Mouse (Mus musculus): Measurements from ENCODE around the gene Arpc4.
A peak's percentile ranks its signal among the peaks of the same experiment; 100 is the strongest.
"Not testable (repeated sequence)": the region's sequence is repeated elsewhere in the genome, so short reads cannot be mapped to it uniquely, and the experiment has no call there.

The Arpc4 gene

DNA sequence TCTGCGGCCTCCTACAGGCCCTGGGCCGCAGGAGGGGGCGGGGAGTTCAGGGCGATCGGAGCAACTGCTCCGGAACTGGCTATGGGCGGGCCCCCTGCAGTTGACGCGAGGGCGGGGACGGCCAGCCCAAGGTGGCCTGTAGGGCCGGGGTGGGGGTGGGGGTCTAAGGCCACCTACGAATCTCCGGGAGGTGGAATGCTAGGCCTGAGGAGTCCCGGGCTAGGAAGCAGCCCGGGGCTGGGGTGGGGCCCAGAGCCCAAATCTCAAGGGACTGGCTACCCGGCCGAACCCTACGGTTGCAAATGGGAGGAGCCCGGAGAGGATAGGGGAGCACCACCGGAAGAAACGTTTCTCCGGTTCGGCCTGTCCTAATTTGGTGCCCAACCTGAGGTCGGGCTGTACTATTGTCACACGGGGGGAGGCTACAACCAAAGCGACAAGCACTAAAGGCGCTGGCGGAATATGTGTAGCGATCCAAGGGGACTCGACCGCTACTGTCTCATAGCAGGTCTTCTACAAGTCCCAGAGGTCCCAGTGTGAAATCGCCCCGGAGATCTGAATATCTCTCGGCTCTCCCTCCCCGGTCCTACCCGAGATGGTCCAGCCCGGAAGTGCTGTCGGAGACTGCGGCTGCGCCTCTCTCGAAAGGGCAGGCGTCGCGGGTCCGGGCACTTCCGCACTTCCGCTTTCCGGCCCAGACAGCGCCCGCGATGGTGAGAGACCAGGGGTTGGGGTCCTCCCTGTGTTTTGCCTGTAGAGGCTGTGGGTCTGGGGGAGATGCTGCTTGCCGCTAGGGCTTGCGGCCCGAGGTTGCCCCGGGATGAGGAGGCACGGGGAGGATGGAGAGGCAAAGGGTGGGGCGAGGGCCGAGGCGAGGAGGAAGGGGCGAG is at the start of gene Arpc4, which contains the start of gene Tada3:
Gene Arpc4 (plus strand): TSS at position 620 of the 890 bp plus-strand sequence.
Gene Tada3 (minus strand): TSS at position 388 of the 890 bp plus-strand sequence.
- peak; percentile 84 to 86 for DNase-seq (ENCODE audit: low spot score in 2 of 2)

DNA sequence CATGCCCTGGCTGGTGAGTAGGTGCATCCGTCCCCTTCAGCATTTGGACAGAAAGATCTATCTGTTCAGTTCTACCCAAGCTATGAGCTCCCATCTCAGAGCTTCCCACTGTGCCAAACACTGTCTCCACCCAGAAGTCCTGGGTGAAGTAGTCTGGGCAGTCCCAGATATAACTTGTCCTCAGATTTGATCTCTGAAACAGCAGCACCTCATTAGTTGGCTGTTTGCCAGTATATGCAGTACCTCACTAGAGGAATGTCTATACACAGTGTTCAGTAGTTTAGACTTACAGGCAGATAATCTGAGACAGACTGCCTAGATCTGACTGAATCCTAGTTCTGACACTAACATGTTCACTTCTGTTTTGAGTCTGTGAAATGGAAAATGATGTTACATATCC is 48.5 kb upstream of the Arpc4 start:
- DNase-seq (ENCODE audit: low spot score in 2 of 2) = no peak

DNA sequence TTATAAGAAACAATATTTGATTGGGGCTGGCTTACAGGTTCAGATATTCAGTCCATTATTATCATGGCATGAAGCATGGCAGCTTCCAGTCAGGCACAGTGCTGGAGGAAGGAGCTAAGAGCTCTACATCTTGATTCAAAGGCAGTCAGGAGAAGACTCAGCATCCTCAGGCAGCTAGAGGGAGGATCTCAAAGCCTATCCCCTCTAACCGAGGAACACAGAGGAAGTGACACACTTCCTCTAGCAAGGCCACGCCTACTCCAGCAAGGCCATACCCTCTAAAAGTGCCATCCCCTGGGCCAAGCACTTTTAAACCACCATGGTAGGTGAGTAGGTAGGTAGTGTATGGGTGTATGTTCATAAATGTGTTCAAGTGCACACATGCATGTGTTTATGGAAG is 47.4 kb upstream of the Arpc4 start:
- DNase-seq (ENCODE audit: low spot score in 2 of 2) = no peak

DNA sequence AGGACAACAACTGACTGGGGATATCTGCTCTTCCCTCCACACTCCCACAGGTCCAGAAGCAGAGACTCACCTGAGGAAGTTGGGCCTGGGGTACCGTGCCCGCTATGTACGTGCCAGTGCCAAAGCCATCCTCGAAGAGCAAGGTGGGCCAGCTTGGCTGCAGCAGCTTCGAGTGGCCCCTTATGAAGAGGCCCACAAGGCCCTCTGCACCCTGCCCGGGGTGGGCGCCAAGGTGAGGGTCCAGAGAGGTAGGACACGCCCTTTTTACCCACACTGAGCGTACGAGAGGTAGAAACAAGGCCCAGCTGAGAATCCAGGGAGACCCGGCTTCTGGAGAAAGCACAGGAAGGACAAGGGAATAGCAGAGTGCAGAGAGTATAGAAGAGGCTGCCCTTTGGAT is 46.2 kb upstream of the Arpc4 start:
- no peak for DNase-seq (ENCODE audit: low spot score in 2 of 2)

DNA sequence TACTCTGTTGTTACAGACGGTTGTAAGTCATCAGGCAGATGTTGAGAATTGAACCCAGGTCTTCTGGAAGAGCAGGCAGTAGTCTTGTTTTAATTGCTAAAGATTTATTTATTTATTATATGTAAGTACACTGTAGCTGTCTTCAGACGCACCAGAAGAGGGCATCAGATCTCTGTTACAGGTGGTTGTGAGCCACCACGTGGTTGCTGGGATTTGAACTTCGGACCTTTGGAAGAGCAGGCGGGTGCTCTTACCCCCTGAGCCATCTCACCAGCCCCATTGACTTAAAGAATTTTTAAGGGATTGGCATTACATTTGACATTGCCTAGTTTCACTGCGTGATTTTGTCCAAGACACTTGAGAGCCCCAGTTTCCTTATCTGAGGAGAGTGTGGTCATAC is 45.2 kb upstream of the Arpc4 start:
- DNase-seq (ENCODE audit: low spot score in 2 of 2) = not testable (repeated sequence)

DNA sequence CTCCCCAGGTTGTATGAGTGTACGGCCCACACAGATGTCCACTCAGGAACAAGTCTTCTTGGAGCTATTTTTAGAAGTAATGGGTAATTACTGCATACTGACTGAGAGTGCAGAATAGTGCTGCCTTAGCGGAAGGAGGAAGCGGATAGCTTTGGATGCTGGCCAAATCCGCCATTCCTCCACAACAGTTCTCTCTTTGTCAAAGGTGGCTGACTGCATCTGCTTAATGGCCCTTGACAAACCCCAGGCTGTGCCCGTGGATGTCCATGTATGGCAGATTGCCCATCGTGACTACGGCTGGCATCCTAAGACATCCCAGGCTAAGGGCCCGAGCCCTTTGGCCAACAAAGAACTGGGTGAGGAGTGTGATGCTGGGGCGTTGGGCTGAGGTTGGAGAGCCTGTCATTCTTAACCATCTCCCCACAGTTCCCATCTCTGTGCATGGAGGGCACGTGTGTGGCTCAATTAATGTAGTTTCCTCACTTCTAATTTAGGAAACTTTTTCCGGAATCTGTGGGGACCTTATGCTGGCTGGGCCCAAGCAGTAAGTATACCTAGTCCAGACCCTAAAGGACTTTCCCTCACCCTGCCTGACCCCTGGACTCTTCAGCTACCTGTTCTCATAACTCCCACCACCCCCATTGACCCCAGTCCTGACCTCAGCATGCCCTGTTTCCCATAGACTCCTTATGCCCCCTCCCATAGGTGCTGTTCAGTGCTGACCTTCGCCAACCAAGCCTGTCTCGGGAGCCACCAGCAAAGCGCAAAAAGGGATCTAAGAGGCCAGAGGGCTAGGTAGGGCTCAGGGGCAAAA is 44.6 kb upstream of the Arpc4 start:
- DNase-seq (ENCODE audit: low spot score in 2 of 2) = peak; percentile 53 to 65

DNA sequence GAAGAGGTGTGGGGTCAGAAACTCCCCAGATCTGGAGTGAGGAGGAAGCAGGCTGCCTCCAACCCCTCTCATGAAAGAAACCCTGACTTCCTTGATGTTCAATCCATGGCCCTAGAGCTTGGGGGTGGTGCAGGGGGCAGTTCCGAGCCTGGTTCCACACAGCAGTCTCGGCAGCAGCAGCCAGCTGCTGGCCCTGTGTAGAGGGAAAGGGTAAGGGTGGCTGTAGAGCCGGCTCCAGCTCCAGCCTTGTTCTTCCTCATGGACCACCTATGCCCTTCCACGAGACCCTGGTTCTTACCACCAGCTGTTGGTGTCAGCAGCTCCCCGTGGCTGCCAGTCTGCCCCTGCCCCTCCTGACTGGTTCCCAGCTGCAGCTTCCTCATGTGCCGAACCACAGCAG is 43.7 kb upstream of the Arpc4 start:
- DNase-seq (ENCODE audit: low spot score in 2 of 2) = no peak

DNA sequence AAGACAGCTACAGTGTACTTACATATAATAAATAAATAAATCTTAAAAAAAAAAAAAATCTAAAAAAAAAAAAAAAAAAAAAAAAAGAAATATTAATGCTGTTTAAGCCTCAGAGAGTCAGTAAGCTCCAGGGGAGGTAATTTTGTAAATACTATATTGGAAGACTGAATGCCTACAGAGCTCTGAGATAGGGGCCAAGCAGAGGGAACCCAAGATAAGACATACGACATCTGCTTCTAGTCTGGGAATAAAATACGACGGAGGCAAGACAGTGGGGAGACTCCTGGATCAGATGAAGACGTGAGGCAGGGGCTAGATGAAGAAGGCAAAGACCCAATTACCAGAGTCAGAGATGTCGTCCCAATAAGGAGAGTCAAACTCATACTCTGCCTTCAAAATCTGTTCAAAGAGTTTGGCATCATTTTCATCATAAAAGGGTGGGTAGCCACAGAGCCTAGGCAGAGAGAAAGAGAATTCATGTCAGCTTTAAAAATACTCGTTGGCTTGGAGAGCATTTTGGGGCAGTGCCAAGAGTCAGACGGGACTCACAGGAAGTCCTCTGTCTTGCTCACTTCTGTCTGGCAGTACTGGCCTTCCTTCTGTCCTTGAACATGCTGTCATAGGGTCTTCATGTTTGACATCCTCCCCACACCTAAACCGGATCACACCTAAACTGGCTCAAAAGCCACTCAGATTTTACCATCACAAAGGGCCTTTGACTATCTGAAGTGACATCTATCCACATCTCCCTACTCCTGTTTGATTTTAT is 40.9 kb upstream of the Arpc4 start:
- no peak for DNase-seq (ENCODE audit: low spot score in 2 of 2)

DNA sequence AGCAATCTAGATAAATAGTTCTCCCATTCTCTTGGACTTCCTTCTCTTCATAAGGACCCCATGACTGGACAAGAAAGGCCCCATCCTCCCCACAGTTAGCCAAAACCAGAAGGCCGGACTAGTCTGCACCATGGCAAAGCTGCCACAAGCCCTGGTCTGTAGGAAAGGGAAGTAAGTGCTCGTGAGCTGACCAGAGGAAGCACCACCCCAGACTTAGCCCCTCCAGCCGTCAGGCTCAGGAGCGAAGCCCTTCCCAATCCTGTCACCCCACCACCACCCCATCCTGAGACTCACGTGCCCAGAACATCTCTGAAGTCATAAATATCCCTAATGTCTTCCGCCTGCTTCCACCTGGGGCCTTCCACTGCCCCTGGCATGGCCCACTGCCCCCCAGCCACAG is 36.3 kb upstream of the Arpc4 start:
- no peak for DNase-seq (ENCODE audit: low spot score in 2 of 2)

DNA sequence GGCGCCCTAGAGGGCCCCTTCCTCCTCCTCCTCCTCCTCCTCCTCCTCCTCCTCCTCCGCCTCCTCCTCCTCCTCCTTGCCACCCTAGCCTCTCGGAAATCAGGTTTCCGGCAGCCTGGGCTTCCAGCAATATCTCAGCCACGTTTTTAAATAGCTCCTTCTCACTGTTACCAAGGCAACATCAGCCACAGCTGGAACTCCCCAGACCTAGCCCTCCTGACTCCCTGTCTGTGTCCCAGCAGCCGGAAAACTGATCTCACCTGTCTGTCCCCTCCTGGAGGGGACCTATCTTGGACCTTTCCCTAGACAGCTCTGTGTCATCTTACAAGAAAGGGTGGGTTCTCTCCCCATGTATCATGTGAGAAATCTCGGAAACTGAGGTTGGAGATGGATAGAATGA is 35.6 kb upstream of the Arpc4 start:
- DNase-seq (ENCODE audit: low spot score in 2 of 2) = no peak

DNA sequence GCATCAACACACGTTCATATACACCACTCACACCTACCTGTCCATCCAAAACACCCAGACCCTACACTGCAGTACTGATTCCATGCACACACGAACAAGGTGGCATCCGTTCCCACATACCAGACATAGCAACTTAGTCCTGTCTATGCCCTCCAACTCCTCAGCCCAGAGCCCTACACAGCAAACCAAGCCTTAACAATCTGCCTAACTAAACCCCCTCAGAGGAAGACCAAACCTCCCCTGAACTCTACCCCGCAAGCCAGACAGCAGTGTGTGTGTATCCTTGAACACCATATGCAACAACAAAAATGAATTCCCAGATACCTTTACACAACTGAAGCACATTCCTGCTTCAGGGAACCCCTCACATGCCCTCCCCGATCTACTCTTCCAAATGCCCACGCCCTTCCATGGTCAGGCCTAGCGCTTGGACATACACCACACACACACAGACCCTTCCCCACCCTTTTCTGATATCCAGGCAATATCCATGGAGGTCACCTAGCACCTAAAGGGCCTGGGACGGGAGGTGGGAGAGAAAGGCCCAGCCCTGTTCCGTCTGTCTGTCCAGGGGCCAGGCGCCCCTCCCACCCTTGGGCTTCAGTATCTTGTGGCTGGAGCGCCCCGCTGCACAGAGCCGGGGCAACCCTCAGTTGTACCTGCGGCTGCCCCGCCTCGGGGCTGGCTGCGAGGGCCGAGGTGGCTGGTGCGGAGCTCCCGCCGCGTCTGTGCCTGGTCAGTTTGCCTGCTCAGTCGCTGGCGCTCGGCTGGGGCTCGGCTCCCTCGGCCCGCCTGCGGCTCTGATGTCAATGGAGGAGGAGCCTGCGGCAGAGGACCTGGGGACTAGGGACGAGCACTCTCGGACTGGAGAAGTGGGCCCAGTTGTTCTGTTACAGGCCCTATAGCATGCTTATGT is 34.5 kb upstream of the Arpc4 start, which contains the start of gene Camk1:
Gene Camk1 (minus strand): TSS at position 808 of the 916 bp plus-strand sequence.
- DNase-seq (ENCODE audit: low spot score in 2 of 2) = peak; percentile 66 to 68

DNA sequence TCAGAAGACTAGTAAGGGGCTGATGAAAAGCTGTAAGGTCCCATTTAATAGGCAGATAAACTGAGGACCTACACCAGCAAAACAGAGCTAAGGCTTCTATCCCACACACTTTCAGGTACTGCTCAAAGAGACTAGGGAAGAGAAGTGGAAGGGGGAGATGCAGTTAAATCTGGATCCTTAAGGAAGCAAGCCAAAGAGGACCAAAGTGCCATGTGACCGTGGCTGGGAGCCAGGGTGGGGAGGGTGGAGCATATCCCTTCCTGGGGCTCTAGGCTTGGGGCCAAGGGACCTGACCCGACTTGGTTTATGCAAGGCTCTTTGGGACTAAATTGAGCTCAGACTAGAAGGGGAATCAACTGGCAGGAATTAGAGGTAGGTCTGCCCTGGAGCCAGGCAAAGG is 33.6 kb upstream of the Arpc4 start:
- no peak for DNase-seq (ENCODE audit: low spot score in 2 of 2)

DNA sequence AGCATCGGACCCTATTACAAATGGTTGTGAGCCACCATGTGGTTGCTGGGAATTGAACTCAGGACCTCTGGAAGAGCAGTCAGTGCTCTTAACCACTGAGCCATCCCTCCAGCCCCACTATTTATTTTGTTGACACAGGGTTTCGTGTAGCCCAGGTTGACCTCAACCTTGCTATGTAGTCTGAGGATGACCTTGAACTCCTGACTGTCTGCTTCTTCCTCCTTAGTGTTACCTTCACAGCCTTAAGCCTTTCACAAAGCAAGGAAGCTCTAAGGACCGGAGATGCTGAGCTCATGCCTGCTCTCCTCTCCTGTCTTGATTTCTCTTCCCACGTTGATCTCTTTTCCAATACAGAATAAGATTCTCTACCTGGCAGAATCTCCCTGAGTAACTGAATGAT is 31.0 kb upstream of the Arpc4 start:
- no peak for DNase-seq (ENCODE audit: low spot score in 2 of 2)

DNA sequence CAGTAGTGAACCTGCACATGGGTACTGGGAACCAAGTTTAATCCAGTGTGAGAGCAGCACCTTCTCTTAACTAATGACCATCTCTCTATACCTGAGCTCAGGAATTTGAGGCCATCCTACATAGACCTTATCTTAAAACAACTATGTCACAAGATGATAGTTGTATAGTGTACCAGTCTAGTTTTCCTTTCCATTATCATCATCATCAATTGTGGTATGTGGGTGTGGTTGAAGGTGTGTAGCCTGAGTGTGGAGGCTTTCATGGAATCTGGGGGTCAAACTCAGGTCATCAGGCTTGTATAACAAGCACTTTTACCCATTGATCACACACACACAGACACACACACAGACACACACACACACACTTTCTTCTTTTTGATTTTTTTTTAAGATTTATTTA is 27.4 kb upstream of the Arpc4 start:
- no peak for DNase-seq (ENCODE audit: low spot score in 2 of 2)

DNA sequence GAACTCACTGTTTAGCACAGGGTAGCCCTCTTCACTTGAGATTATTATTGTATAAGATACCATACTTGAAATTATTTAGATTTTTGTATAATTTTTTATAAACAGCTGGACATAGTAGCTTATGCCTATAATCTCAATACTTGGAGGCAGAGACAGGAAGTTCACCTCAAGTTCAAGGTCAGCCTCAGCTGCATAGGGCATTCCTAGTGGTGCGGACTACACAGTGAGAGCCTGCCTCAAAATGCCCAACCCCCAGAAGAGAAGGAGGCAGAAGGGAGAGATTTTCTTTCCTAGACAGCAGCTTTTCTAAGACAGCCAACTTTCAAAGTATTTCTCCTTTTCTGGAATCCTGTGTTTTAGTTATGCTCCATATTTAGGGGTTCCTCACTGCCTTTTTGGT is 26.8 kb upstream of the Arpc4 start:
- DNase-seq (ENCODE audit: low spot score in 2 of 2) = no peak

DNA sequence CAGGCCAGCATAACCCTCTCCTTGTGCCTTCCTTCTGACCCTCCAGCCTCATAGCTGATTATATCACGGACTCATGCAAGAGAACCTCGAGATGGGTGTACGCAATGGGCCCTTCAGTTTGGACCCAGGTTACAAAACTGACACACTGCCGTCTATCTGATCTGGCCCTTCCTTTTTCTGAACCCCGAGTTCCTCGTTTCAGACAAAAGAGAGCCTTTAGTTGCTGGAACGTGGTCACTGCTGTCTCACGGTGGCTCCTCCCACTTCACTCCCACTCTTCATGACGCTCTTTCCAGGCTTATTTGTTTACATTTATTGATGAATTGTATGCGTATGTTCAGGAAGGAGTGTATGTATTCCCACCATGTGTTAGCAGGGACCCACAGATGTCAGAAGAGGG is 26.3 kb upstream of the Arpc4 start:
- DNase-seq (ENCODE audit: low spot score in 2 of 2) = no peak

DNA sequence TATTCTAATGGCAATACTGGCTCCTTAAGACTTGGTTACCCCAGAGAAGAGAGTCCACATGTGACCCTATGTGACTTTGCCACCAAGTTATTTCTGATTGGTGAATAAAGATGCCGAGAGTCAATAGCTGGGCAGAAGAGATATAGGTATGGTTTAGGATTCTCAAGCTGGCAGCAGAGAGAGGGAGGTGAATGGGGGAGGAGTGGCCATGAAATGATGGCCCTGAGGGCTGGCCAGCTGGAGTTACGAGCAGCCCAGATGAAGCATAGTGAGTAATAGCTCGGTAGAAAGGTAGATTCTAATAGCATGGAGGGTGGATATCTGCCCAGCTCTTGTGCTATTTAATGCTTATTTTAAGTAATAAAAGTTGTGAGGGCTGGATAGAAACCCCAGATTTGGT is 25.1 kb upstream of the Arpc4 start:
- DNase-seq (ENCODE audit: low spot score in 2 of 2) = no peak

DNA sequence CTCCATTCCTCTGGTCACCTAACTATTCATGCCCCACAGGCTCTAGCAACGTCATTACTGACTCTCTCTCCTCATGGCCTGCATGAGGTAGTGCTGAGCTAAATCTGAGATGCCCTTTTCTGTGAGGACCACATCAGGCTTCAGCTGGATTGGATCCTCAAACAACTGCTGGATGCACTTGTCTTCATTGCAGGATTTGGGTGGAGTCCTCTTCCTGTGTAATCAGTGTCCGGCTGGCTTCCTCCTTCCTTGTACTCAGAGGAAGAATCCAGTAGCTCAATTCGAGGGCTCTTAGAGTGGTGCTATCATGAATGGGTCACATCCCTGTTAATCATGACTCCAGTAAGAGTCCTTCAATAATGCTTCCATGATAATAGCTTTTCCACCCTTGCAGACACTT is 24.2 kb upstream of the Arpc4 start:
- DNase-seq (ENCODE audit: low spot score in 2 of 2) = no peak

DNA sequence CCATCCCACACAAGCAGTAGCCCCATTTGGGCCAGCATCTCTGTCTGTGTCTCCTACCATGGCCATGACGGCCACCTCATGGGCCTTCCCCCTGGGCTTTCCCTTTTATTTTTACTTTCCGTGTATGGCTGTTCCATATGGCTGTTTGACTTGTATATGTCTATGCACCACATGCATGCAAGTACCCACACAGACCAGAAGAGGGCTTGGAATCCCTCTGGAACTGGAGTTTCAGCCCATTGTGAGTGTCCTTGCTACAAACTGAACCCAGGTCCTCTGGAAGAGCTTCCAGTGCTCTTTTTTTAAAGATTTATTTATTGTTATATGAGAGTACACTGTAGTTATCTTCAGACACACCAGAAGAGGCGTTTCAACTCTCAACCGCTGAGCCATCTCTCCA is 16.4 kb upstream of the Arpc4 start:
- DNase-seq (ENCODE audit: low spot score in 2 of 2) = no peak

DNA sequence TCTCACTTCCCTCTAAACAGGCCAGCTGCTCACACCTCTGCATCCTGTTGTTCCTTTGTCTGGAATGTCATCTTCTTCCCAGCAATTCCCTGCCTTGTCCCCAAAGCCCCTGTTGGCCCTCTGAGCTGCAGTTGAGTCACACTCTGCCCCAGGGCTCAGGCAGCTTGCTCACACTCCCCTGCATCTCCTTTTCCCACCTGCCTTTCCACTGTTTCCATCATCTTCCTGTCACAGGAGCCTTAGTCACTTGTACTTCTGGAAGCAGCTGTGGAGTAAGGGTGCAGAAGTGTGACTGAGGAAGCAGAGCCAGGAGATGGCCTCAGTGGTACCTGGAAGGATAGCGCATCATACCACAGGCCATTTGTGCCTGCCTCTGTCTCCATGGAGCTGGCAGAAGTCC is 15.7 kb upstream of the Arpc4 start:
- no peak for DNase-seq (ENCODE audit: low spot score in 2 of 2)
